Mouse (Mus musculus) spleen, adult 18-20 months (tissue): ENCODE measurements around the gene Sigmar1.
"Not testable (repeated sequence)": the region's sequence is repeated elsewhere in the genome, so short reads cannot be mapped to it uniquely, and the experiment has no call there.

Experiments
- DNase-seq, 2 experiments: peaks; one replicate each; pipeline ENCODE4 v3.0.0; 2022; ENCODE audit warnings: mixed read lengths in 2 of 2

The Sigmar1 gene

GRCm38 (mm10) chr4:41755338-41756305 is at the start of gene Sigmar1:
Sigmar1 (minus strand) TSS chr4:41756157.
- DNase-seq: peak; percentile 88 to 93

DNA sequence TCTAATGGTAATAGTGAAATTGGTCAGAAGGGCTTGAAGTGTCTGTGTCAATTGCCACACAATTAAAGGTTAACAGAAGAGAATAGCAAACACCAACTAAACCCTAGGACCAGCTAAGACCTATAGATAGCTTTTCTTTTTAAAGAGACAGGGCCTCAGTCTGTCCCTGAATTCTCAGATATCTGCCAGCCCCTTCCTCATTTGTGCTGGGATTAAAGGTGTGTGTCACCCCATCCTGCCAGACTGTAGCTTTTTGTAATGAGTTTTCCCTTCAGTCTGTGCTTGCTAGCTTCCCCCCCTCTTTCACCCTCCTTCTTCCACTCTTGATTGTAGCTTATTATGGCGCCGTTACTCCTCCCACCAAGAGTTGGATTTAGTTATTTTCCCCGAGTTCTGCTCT is 27.2 kb upstream of the Sigmar1 start:
- not testable (repeated sequence) for DNase-seq

GRCm38 (mm10) chr4:41782711-41783110 is 26.8 kb upstream of the Sigmar1 start:
- not testable (repeated sequence) for DNase-seq

GRCm38 (mm10) chr4:41781748-41782485 is 26.0 kb upstream of the Sigmar1 start:
- DNase-seq: not testable (repeated sequence)

DNA sequence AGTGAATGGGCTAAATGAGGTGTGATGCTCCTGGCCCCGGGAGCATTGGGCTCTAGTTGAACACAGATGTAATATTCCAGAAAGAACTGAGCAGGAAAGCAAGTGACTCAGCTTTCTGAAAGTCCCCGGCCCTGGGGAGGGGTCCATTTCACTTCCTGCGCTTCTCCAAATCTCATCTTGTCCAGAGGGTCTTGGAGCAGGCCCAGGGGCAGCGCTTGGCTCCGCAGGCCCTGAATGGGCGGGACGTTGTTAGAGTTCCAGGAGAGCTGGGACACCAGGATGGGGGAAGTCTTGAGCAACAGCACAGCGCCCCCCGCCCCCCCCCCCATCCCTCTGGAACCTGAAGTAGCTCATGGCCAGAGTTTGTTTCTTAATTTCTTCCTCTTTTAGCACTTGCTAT is 25.3 kb upstream of the Sigmar1 start:
- not testable (repeated sequence) for DNase-seq

DNA sequence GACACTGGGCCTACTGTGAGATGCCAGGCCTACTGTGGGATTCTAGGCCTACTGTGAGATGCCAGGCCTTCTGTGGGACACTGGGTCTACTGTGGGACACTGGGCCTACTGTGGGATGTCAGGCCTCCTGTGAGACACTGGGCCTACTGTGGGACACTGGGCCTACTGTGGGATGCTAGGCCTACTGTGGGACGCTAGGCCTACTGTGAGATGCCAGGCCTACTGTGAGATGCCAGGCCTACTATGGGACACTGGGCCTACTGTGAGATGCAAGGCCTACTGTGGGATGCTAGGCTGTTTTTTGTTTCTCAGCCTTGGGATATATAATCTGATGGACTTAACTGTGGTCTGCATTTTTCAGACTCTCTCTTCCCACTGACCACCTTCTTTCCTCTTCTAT is 19.9 kb upstream of the Sigmar1 start:
- DNase-seq: not testable (repeated sequence)

- DNase-seq: not testable (repeated sequence)
Measured at GRCm38 (mm10) chr4:41774506-41774905, 18.5 kb upstream of the Sigmar1 start.

- DNase-seq: peak; percentile 74 to 82
Measured at GRCm38 (mm10) chr4:41774002-41774401, 18.0 kb upstream of the Sigmar1 start, which contains the start of gene Ccl27a. Ccl27a (minus strand) TSS chr4:41774247.

DNA sequence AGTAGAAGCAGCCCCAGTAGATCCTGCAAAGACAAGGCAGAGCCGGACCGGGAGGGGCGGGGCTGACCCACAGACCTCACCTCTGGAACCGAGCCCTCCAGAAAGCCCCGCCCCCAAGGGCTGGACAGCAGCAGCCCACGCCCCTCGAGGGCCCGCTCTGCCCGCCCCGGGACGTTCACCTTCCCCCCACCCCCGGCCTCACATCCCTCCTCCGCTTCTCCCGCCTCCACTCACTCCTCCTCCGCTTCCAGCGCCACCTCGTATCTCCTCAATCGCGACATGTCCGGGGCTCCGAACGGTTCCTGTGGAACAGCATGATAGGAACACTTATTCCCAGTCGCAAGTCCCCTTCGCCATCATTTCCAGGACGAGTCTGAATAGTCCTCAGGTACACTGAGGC is 17.5 kb upstream of the Sigmar1 start:
- DNase-seq: peak; percentile 62 to 66

GRCm38 (mm10) chr4:41772946-41773345 is 17.0 kb upstream of the Sigmar1 start:
- DNase-seq: not testable (repeated sequence)

DNA sequence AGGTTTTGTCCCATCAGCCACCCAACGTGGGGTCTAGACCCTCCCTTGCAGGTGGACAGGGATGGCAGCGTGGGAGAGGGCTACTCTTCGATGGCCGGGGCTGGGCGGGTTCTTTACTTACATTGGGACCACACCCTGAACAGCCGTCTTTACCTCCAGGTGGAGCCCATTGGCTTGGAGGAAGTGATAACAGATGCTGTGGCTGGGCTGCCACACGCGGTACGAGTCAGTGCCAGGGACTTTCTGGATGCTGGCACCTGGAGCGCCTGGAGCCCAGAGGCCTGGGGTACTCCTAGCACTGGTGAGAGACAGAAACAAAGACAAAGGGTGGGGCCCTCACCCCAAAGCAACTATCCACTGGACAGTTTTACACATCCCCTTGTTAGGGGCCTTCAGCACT is 11.3 kb upstream of the Sigmar1 start:
- not testable (repeated sequence) for DNase-seq

- DNase-seq: not testable (repeated sequence)
Measured at GRCm38 (mm10) chr4:41763176-41763575, 7.2 kb upstream of the Sigmar1 start.

GRCm38 (mm10) chr4:41762688-41763114 is 6.7 kb upstream of the Sigmar1 start:
- not testable (repeated sequence) for DNase-seq

- no peak for DNase-seq
Measured at GRCm38 (mm10) chr4:41762099-41762687, 6.2 kb upstream of the Sigmar1 start.

- DNase-seq: no peak
Measured at GRCm38 (mm10) chr4:41761680-41762079, 5.7 kb upstream of the Sigmar1 start.

DNA sequence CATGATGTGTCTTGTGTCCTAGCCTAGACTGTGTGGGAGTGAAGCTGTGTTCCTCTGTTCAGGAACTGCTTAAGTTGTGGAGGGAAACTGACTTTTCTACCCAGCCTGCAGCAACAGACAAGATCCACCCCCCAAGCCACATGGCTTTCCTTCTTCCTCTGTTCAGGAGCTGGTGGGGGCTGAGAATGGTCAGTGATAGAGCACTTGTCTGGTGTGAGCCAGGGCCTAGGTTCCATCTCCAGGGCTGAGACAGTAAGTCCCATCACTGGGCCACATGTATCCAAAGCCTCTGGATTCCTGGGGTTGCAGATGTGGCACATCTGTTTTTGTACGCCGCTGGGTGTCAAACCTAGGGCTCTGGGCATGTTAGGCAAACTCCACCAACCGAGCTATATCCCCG is 5.0 kb upstream of the Sigmar1 start:
- DNase-seq: no peak

DNA sequence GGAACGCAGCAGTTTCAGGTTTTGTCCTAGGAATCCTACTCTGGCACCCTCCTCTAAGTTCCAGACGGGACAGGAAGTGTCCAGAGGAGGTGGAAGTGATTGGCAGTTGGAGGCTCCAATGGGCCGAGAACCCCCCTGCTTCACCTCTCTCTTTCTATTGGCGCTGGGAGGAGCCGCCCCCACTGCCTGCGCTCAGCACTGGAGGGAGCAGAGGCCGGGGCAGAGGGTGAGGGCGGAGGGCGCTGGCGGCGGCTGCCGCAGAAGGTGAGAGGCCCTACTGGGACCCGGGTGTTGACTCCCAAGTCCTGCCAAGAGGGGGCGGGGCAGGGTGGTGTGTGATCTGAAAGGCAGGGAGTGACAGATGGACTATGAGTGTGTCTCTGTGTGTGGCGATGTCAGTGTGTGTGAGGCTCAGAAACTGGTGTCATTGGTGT is 4.3 kb upstream of the Sigmar1 start:
- peak; percentile 39 to 41 for DNase-seq

GRCm38 (mm10) chr4:41759656-41760287 is 3.8 kb upstream of the Sigmar1 start:
- no peak for DNase-seq

DNA sequence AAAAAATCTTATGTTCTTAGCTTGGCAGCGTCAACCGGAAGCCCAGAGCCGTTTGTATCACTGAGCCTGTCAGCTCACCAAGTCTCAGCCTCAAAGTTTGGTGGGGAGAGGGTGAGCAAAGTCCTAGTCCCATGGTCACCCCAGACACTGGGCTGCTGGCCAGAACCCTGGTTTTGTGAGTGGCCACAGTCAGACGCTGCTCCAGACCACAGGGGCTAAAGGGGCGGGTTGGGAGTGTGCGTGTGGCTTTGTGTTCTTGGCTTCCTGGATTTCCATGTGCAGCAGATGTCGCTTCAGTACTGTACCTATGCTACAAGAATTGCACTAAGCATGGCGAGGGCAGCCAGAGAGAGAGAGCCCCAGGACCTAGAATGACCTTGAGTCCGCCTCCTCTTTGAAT is 3.2 kb upstream of the Sigmar1 start:
- DNase-seq: no peak

DNA sequence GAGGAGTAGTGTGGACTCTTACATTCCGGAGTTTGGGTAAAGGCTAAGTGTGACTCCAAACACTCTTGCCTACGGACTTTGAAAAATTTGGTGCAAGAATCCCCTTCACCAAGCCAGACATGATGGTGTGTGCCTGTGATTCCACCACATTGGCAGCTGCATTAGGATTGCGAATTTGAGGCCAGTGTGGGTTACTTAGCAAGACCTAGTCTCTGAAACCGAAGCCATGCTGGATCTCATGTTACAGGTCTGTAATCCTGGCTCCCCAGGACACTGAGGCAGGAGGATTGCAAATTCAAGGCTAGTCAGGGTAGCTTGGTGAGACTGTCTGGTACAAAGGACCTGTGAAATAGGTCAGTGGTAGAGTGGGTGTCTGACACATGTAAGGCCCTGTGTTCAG is 2.7 kb upstream of the Sigmar1 start:
- no peak for DNase-seq

DNA sequence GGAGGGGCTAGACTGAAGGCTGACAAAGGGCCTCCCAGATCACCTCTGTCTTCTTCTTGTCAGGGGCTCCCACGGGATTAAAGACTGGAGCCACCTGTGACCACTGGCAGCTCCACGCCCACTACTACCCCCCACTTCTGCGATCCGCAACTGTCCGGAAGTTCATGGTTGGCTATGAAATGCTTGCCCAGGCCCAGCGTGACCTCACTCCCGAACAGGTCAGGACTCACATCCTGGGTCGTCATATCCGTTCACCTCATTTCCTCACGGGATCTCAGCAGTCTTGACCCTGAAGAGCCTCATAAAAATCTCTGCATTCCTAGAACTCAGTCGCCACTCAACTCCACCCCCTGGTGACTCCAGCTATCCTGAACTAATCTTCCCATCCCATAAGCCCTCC is 2.1 kb upstream of the Sigmar1 start:
- no peak for DNase-seq

DNA sequence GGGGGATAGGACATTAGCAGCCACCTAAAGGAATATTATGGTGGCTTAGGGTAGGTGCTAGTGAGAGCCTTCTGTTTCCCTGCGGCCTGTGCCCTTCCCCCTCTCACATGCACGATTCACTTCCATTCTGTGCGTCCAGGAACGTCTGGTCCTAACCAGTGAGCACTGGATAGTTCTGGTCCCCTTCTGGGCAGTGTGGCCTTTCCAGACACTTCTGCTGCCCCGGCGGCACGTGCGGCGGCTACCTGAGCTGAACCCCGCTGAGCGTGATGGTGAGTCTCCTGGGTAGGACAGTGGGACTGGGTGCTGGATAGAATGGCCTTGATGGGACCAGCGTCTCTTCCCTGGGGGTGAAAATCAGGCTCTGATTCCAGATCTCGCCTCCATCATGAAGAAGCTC is 1.4 kb upstream of the Sigmar1 start:
- no peak for DNase-seq

DNA sequence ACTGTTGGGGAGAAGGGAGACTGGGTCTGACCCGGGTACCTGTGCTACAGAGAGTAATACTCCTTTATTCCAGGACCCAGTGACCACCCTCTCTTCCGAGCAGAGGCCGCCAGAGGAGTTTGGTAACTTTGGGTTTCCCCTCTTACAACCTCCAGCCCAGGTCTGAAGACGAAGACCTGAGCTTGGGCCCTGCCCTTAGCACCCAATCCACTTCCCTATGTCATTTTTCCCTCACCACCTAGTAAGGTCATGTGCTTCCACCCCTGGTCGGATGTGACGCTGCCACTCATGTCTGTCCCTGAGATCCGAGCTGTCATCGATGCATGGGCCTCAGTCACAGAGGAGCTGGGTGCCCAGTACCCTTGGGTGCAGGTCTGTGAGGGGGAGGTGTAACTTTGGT is 483 bp upstream of the Sigmar1 start:
- peak in 1 of 2 experiments; percentile 25 for DNase-seq
